Mouse (Mus musculus) forebrain, embryonic 13.5 days (tissue): ENCODE measurements at regions not wholly inside any gene's neighbourhood (a gene's known extent, or its start where the extent isn't known, plus 50 kb on each side); places are given as distances from the start of the nearest gene placed in this dataset.

Experiments
- ATAC-seq: fragments of 200-750 bp; cut with Nextera tagmentation; 2 replicates; pipeline ENCODE4 v1.8.0; 2017
- H3K27ac ChIP-seq: fragments of 300-500 bp; sonication (generic); 2 replicates; pipeline ENCODE4 v1.5.1; 2015; ENCODE audit warnings: inconsistent platforms, mild to moderate bottlenecking, moderate library complexity
- H3K27me3 ChIP-seq: fragments of 300-500 bp; sonication (generic); 2 replicates; pipeline ENCODE4 v1.6.1; 2015; ENCODE audit warnings: mild to moderate bottlenecking, inconsistent platforms
- H3K36me3 ChIP-seq: fragments of 300-500 bp; sonication (generic); 2 replicates; pipeline ENCODE4 v1.6.1; 2015; ENCODE audit warnings: mild to moderate bottlenecking, inconsistent platforms; ENCODE audit not compliant: poor library complexity, severe bottlenecking
- H3K4me1 ChIP-seq: fragments of 300-500 bp; sonication (generic); 2 replicates; pipeline ENCODE4 v1.6.1; 2015; ENCODE audit warnings: inconsistent platforms
- H3K4me2 ChIP-seq: fragments of 300-500 bp; sonication (generic); 2 replicates; pipeline ENCODE4 v1.6.1; 2015; ENCODE audit warnings: inconsistent platforms, mild to moderate bottlenecking, moderate library complexity
- H3K4me3 ChIP-seq: fragments of 300-500 bp; sonication (generic); 2 replicates; pipeline ENCODE4 v1.5.1; 2015; ENCODE audit warnings: mild to moderate bottlenecking, inconsistent platforms
- H3K9ac ChIP-seq: fragments of 300-500 bp; sonication (generic); 2 replicates; pipeline ENCODE4 v1.6.1; 2015; ENCODE audit warnings: mild to moderate bottlenecking, inconsistent platforms
- H3K9me3 ChIP-seq: fragments of 300-500 bp; sonication (generic); replicated peaks from 2 replicates; pipeline ENCODE4 v1.6.1; 2016; ENCODE audit warnings: inconsistent platforms
- WGBS: fragments of 180-500 bp; shearing (Covaris S2); methylation state at CpG from one replicate; pipeline ENCODE4 v1.1.7; 2015; 5-methylcytosine and 5-hydroxymethylcytosine counted together

- H3K27me3 ChIP-seq, result no peaks in the 10 kb centered on the region
- no peaks in the 10 kb centered on the region for H3K4me1 ChIP-seq
- no peak overlapping the region for H3K27ac ChIP-seq
- no peak overlapping the region for H3K4me3 ChIP-seq
- H3K9ac ChIP-seq, result no peak overlapping the region
- no peaks in the 10 kb centered on the region for H3K36me3 ChIP-seq
- H3K4me2 ChIP-seq, result no peak overlapping the region
- peaks cover 7% of the 10 kb centered on the region for H3K9me3 ChIP-seq
- 84% methylated on average over 2 of the region's 2 CpGs for WGBS
- no peak for ATAC-seq
Measured at GRCm38 (mm10) chr9:73337045-73337740, 224.0 kb downstream of the Rsl24d1 start.

GRCm38 (mm10) chr9:73355876-73356275 lies 242.7 kb downstream of the Rsl24d1 start:
- H3K27me3 ChIP-seq, result no peaks in the 10 kb centered on the region
- H3K4me3 ChIP-seq, result no peak overlapping the region
- H3K4me1 ChIP-seq, result no peaks in the 10 kb centered on the region
- H3K4me2 ChIP-seq, result no peak overlapping the region
- H3K27ac ChIP-seq, result no peak overlapping the region
- WGBS, result 83% methylated on average over 5 of the region's 5 CpGs
- no peak for ATAC-seq
- H3K9me3 ChIP-seq, result no peaks in the 10 kb centered on the region
- no peak overlapping the region for H3K9ac ChIP-seq
- no peaks in the 10 kb centered on the region for H3K36me3 ChIP-seq

GRCm38 (mm10) chr9:73358968-73359367 lies 245.7 kb downstream of the Rsl24d1 start:
- H3K36me3 ChIP-seq, result no peaks in the 10 kb centered on the region
- ATAC-seq, result no peak
- no peaks in the 10 kb centered on the region for H3K4me1 ChIP-seq
- H3K27me3 ChIP-seq, result no peaks in the 10 kb centered on the region
- no peak overlapping the region for H3K4me2 ChIP-seq
- no peak overlapping the region for H3K9ac ChIP-seq
- no peaks in the 10 kb centered on the region for H3K9me3 ChIP-seq
- no peak overlapping the region for H3K27ac ChIP-seq
- H3K4me3 ChIP-seq, result no peak overlapping the region
- 95% methylated on average over 6 of the region's 6 CpGs for WGBS

- no peak overlapping the region for H3K27ac ChIP-seq
Measured at GRCm38 (mm10) chr9:73380768-73381167, 267.5 kb downstream of the Rsl24d1 start.

GRCm38 (mm10) chr9:73392036-73392435 lies 278.8 kb downstream of the Rsl24d1 start:
- no peak for ATAC-seq
- no peak overlapping the region for H3K27ac ChIP-seq
- H3K9me3 ChIP-seq, result no peaks in the 10 kb centered on the region
- no peak overlapping the region for H3K4me2 ChIP-seq
- H3K27me3 ChIP-seq, result no peaks in the 10 kb centered on the region
- H3K36me3 ChIP-seq, result no peaks in the 10 kb centered on the region
- H3K4me1 ChIP-seq, result no peaks in the 10 kb centered on the region
- no peak overlapping the region for H3K9ac ChIP-seq
- no peak overlapping the region for H3K4me3 ChIP-seq
- 81% methylated on average over 7 of the region's 7 CpGs for WGBS

More at GRCm38 (mm10) chr9:73380768-73381167, 267.5 kb downstream of the Rsl24d1 start:
- Histone ChIP-seq H3K4me3 (no peak overlapping the region), H3K4me1 (no peaks in the 10 kb centered on the region), H3K27me3 (no peaks in the 10 kb centered on the region), H3K9me3 (no peaks in the 10 kb centered on the region), H3K4me2 (no peak overlapping the region), H3K36me3 (no peaks in the 10 kb centered on the region), H3K9ac (no peak overlapping the region)
- ATAC-seq, result no peak
- WGBS, result 89% methylated on average over 1 of the region's 1 CpGs

- no peaks in the 10 kb centered on the region for H3K36me3 ChIP-seq
- H3K27ac ChIP-seq, result no peak overlapping the region
- WGBS, result 78% methylated on average over 8 of the region's 8 CpGs
- no peaks in the 10 kb centered on the region for H3K4me1 ChIP-seq
- no peak overlapping the region for H3K4me2 ChIP-seq
- no peak overlapping the region for H3K4me3 ChIP-seq
- ATAC-seq, result no peak
- H3K9me3 ChIP-seq, result no peaks in the 10 kb centered on the region
- H3K27me3 ChIP-seq, result no peaks in the 10 kb centered on the region
- H3K9ac ChIP-seq, result no peak overlapping the region
Measured at GRCm38 (mm10) chr9:73413367-73413930, 300.2 kb downstream of the Rsl24d1 start.

GRCm38 (mm10) chr9:73416084-73416777 lies 303.0 kb downstream of the Rsl24d1 start:
- Histone ChIP-seq H3K9me3 (no peaks in the 10 kb centered on the region), H3K27me3 (no peaks in the 10 kb centered on the region), H3K4me2 (no peak overlapping the region), H3K4me3 (no peak overlapping the region), H3K9ac (no peak overlapping the region), H3K27ac (no peak overlapping the region), H3K4me1 (no peaks in the 10 kb centered on the region), H3K36me3 (no peaks in the 10 kb centered on the region)
- no peak for ATAC-seq
- 85% methylated on average over 10 of the region's 10 CpGs for WGBS
